Mouse (Mus musculus) duodenum, adult 2 months (tissue): Measurements from ENCODE around the gene Sh3bgrl. TPM values are rescaled to one million over a fixed set of nuclear protein-coding genes. Genes with fewer than 3 reads are reported as not detected.

Experiments used
- polyA plus RNA-seq: library from polyadenylated mRNA; depleted of rRNA; stranded (reverse); fragments of >200 nt; gene quantifications from 2 replicates; pipeline ENCODE4 v1.2.3, GENCODE M21; 2012; ENCODE audit warnings: low replicate concordance; rRNA removed

Sh3bgrl gene
- 0.65 and 1.3 TPM in 2 replicates for polyA plus RNA-seq

DNA sequence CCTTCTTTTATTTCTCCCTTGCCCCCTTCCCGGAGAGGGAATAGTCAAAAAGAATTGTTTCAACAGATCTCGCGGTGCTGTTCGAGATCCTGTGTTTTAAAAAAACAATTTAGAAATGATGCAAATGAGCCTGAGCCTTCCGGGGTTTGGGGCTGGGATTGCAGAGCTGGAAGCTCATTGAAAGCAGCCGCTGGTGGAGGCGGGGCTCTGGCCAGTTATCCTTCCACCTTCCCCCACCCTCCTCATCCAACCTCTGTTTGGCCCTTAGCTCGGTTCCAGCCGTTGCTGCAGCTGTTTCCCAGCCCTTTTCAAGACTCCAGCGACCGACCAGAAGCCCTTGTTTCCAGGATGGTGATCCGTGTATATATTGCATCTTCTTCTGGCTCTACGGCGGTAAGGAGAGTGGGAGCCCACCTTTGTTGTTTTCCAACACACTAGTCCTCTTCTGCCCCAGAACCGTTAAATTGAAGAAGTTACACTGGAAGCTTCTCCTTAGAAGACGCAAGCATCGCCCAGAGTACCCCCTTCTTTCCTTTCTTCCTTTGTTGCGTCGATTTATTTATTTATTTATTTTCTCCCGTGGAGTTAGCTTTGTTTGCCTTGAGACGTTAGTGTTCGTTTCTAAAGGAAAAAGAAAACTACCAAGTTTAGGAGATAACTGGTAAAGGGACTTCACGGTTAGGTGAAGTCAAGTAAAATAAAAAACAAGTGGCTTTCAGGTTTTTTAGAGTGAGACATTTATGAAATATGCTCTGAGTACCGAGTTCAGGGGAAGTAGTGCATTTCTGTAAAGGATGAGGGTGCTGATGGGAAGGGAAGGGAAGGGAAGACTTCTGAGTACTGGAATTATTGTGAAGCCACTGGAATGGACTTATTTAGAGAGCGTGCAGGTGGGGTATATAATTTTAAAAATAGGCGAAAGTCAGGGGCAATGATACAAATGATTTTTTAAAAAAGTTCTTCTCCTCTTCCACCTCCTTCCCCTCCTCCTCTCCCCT lies at the start of gene Sh3bgrl:
Gene Sh3bgrl (plus strand): TSS at position 121 of the 998 bp plus-strand sequence.

DNA sequence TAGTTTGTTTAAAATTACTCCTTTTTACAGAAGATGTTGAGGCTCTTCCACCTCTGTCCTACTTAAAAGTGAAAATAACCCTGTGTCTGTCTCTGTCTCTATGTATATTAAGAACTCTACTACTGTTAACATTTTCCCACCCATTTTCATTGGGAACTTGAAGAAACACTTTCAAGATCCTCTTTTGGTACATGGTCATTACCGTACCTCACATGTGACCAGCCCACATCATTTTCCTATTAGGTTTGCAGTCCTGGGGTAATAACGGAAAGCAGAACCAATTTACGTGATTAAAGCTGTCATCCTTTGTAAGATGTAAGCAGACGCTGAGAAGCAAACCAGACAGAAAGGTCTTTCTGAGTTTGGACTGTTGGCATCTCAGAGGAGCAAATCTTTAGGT lies 101.3 kb downstream of the Sh3bgrl start, which contains the start of gene Gm6377:
Gene Gm6377 (plus strand): TSS at position 289 of the 400 bp plus-strand sequence.

Other genes with a start within 250 kb of the Sh3bgrl start
- gene Hmgn5, start 82.0 kb upstream of the Sh3bgrl start, polyA plus RNA-seq = 0.05 and 0.08 TPM in 2 replicates
- gene Gm6377, start 101.4 kb downstream of the Sh3bgrl start, polyA plus RNA-seq = not detected in 2 replicates